Mouse (Mus musculus) cerebellum, adult 8-10 months (tissue): ENCODE results near the gene Eif4e.

Experiments
- DNase-seq: peaks from one replicate; pipeline ENCODE4 v3.0.0; 2022

The Eif4e gene

GRCm38 (mm10) chr3:138588001-138588400 is 62.0 kb downstream of the Eif4e start:
- DNase-seq, result no peak

- no peak for DNase-seq
Observed at GRCm38 (mm10) chr3:138591002-138591401, 65.0 kb downstream of the Eif4e start.

DNA sequence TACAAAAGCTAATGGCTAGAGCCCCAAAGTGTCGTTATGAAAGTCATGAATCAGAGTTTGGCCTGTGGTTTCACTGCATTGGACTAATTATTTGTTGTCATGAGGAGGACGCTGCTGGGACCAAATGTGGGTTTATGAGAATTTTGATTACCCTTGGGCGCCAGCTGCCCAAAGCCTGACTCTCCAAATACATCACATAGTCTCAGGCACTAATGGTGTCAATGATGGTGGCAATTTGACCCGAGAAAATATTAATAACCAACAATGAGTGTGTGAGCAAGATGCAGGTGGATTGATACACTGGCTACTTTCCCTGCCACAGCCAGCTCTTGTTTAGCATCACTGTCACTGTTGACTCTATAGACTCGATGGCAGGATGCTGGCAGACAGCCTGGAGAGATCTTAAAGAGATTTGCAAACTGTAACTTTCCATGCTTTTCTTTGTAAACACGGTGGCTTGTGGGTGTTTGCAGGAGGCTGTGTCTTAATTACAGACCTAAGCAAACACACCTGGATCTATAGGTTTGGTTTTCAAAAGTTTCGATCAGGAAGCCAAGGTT is 65.9 kb downstream of the Eif4e start:
- no peak for DNase-seq

DNA sequence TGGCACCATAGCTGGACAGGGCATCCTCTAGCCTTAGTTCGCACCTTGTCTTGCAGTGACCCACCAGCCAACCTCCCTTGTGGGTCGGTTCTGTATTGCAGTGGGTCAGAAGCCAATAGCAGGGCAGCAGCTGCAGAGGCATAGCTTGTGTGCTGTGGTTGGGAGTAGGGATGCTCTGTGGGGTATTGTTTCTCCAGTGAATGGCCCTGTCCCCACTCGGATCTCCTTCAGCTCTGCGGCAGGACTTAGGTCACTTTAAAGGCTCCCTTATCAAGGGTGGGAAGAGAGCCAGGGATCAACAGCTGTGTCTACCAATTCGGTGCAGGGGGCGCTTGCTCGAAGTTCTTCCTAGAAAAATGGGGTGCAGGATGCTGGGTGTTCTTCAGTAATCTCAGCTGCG is 67.2 kb downstream of the Eif4e start:
- no peak for DNase-seq

GRCm38 (mm10) chr3:138593911-138594310 is 67.9 kb downstream of the Eif4e start:
- no peak for DNase-seq

GRCm38 (mm10) chr3:138601076-138601475 is 75.1 kb downstream of the Eif4e start:
- DNase-seq, result no peak

DNA sequence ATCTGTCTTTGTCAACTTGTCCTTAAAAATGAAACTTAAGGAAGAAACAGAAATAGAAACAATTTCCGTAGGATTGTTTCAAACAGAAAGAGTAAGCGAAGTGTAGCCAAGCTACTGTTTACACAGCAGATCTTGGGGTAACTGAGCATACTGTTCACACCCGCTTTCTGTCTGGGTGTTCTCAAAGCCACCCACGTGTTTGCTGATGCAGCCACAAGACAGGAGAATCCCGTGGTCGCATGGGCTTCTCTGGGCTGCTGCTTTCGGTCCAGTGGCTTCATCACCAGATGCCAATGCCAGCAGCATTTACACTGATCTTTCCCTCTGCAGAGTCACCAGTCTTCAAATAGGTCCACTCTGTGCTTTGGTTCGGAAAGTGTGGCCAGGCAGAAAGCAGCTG is 79.2 kb downstream of the Eif4e start:
- DNase-seq, result no peak

DNA sequence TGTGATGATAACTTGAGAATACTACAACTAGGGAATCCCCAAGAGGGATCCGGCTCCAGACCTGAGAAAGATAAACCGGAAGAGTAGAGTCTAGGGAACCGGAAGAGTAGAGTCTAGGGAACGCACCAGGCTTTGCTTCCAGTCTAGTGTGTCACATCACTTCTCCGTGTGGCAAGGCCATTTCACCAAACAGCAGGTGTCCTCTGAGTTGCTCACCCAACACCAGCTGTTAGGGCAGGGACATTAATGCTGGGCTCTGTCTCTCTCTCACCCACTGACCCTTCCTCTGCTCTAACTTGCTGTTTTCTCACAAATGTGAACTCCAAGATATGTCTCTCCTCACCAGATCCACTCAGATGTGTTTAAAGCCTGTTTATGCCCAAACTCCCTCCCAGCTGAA is 82.7 kb downstream of the Eif4e start:
- no peak for DNase-seq
